Mouse (Mus musculus) liver, embryonic 16.5 days (tissue): ENCODE measurements around the gene Fgd3. TPM values are rescaled to one million over a fixed set of nuclear protein-coding genes. Genes with fewer than 3 reads are reported as not detected.

ENCODE experiments used
- ATAC-seq: fragments of 200-750 bp; cut with Nextera tagmentation; 2 replicates; pipeline ENCODE4 v1.8.0; 2017; ENCODE audit warnings: low read depth, mild to moderate bottlenecking, moderate number of reproducible peaks, moderate library complexity
- H3K27ac ChIP-seq: fragments of 300-500 bp; sonication (generic); 2 replicates; pipeline ENCODE4 v1.5.1; 2014; ENCODE audit warnings: mild to moderate bottlenecking, low read length
- H3K27me3 ChIP-seq: fragments of 300-500 bp; sonication (generic); 2 replicates; pipeline ENCODE4 v1.6.1; 2014; ENCODE audit warnings: low read depth, low read length, mixed read lengths; ENCODE audit not compliant: control insufficient read depth, insufficient read depth
- H3K36me3 ChIP-seq: fragments of 300-500 bp; sonication (generic); 2 replicates; pipeline ENCODE4 v1.6.1; 2014; ENCODE audit warnings: mild to moderate bottlenecking; ENCODE audit not compliant: control insufficient read depth, insufficient read depth
- H3K4me1 ChIP-seq: fragments of 300-500 bp; sonication (generic); 2 replicates; pipeline ENCODE4 v1.6.1; 2014; ENCODE audit warnings: low read depth, low read length, mixed read lengths; ENCODE audit not compliant: control insufficient read depth
- H3K4me2 ChIP-seq: fragments of 300-500 bp; sonication (generic); 2 replicates; pipeline ENCODE4 v1.6.1; 2014; ENCODE audit warnings: low read depth, low read length, mixed read lengths
- H3K4me3 ChIP-seq: fragments of 300-500 bp; sonication (generic); 2 replicates; pipeline ENCODE4 v1.5.1; 2014; ENCODE audit warnings: low read depth, mild to moderate bottlenecking, low read length
- H3K9ac ChIP-seq: fragments of 300-500 bp; sonication (generic); 2 replicates; pipeline ENCODE4 v1.6.1; 2014; ENCODE audit warnings: low read depth, low read length
- H3K9me3 ChIP-seq: fragments of 300-500 bp; sonication (generic); replicated peaks from 2 replicates; pipeline ENCODE4 v1.6.1; 2016; ENCODE audit warnings: low read length; ENCODE audit not compliant: control insufficient read depth
- WGBS: fragments of 180-500 bp; shearing (Covaris S2); extraction: QIAGEN DNeasy Blood & Tissue Kit; methylation state at CpG from one replicate; pipeline ENCODE4 v1.1.7; 2014; ENCODE audit not compliant: insufficient replicate concordance; 5-methylcytosine and 5-hydroxymethylcytosine counted together
- polyA plus RNA-seq: library from polyadenylated mRNA; unstranded; fragments of >200 nt; fragmentation: Nextera tagmentation; extraction: Ambion mirVana; gene quantifications from 2 replicates; pipeline ENCODE4 v1.2.1, GENCODE M21; 2015

The Fgd3 gene
- polyA plus RNA-seq, 1 experiment from 2014 or later = 0.70 TPM

GRCm38 (mm10) chr13:49249634-49250033 lies 70.5 kb downstream of the Fgd3 start:
- Histone ChIP-seq H3K4me3 (no peak overlapping the region), H3K27me3 (peaks cover 21% of the 10 kb centered on the region), H3K4me2 (no peak overlapping the region), H3K4me1 (peaks cover 7% of the 10 kb centered on the region), H3K36me3 (no peaks in the 10 kb centered on the region), H3K9me3 (no peaks in the 10 kb centered on the region), H3K9ac (no peak overlapping the region), H3K27ac (no peak overlapping the region)
- 50% methylated on average over 2 of the region's 2 CpGs for WGBS
- ATAC-seq = no peak

GRCm38 (mm10) chr13:49248923-49249322 lies 71.2 kb downstream of the Fgd3 start:
- Histone ChIP-seq H3K27ac (no peak overlapping the region), H3K4me2 (no peak overlapping the region), H3K4me1 (peaks cover 7% of the 10 kb centered on the region), H3K36me3 (no peaks in the 10 kb centered on the region), H3K27me3 (peaks cover 21% of the 10 kb centered on the region), H3K9me3 (no peaks in the 10 kb centered on the region), H3K9ac (no peak overlapping the region), H3K4me3 (no peak overlapping the region)
- 27% methylated on average over 3 of the region's 3 CpGs for whole genome bisulfite sequencing
- ATAC-seq = no peak

- Histone ChIP-seq H3K9ac (no peak within 1 kb of the TSS), H3K9me3 (no peaks in the 10 kb centered on the region), H3K36me3 (no peaks in the 10 kb centered on the region), H3K27ac (no peak within 1 kb of the TSS), H3K4me3 (peak within 1 kb of the TSS; percentile 51), H3K4me2 (peak within 1 kb of the TSS; percentile 65), H3K4me1 (peaks cover 8% of the 10 kb centered on the region), H3K27me3 (peaks cover 21% of the 10 kb centered on the region)
- ATAC-seq = no peak
- 12% methylated on average over 7 of the region's 8 CpGs for WGBS
Measured at GRCm38 (mm10) chr13:49248467-49248862, 71.6 kb downstream of the Fgd3 start, which contains the start of gene Susd3. TSS of gene Susd3 (minus strand) at chr13:49248706.

GRCm38 (mm10) chr13:49247740-49248466 lies 72.2 kb downstream of the Fgd3 start:
- H3K9ac ChIP-seq = no peak overlapping the region
- H3K27me3 ChIP-seq = peaks cover 21% of the 10 kb centered on the region
- no peaks in the 10 kb centered on the region for H3K36me3 ChIP-seq
- ATAC-seq = peak; percentile 68
- no peak overlapping the region for H3K27ac ChIP-seq
- no peaks in the 10 kb centered on the region for H3K9me3 ChIP-seq
- WGBS = 1% methylated on average over 58 of the region's 58 CpGs
- H3K4me1 ChIP-seq = peaks cover 14% of the 10 kb centered on the region
- H3K4me3 ChIP-seq = peak overlapping the region; percentile 51
- peak overlapping the region; percentile 65 for H3K4me2 ChIP-seq

- Histone ChIP-seq H3K4me1 (peaks cover 18% of the 10 kb centered on the region), H3K36me3 (no peaks in the 10 kb centered on the region), H3K4me2 (peak overlapping the region; percentile 65), H3K4me3 (peak overlapping the region; percentile 51), H3K9me3 (no peaks in the 10 kb centered on the region), H3K27me3 (peaks cover 21% of the 10 kb centered on the region), H3K9ac (no peak overlapping the region), H3K27ac (no peak overlapping the region)
- ATAC-seq = no peak
- 18% methylated on average over 12 of the region's 12 CpGs for WGBS
Measured at GRCm38 (mm10) chr13:49247232-49247739, 72.8 kb downstream of the Fgd3 start.

GRCm38 (mm10) chr13:49246626-49247025 lies 73.5 kb downstream of the Fgd3 start:
- Histone ChIP-seq H3K27me3 (peaks cover 21% of the 10 kb centered on the region), H3K27ac (no peak overlapping the region), H3K4me2 (no peak overlapping the region), H3K36me3 (no peaks in the 10 kb centered on the region), H3K9ac (no peak overlapping the region), H3K4me1 (peaks cover 21% of the 10 kb centered on the region), H3K4me3 (no peak overlapping the region), H3K9me3 (no peaks in the 10 kb centered on the region)
- ATAC-seq = no peak
- 69% methylated on average over 2 of the region's 2 CpGs for WGBS

GRCm38 (mm10) chr13:49246011-49246410 lies 74.1 kb downstream of the Fgd3 start:
- H3K4me1 ChIP-seq = peaks cover 21% of the 10 kb centered on the region
- no peak for ATAC-seq
- no peak overlapping the region for H3K27ac ChIP-seq
- H3K9ac ChIP-seq = no peak overlapping the region
- H3K27me3 ChIP-seq = peaks cover 21% of the 10 kb centered on the region
- H3K4me3 ChIP-seq = no peak overlapping the region
- no peaks in the 10 kb centered on the region for H3K36me3 ChIP-seq
- WGBS = 67% methylated on average over 3 of the region's 3 CpGs
- no peaks in the 10 kb centered on the region for H3K9me3 ChIP-seq
- H3K4me2 ChIP-seq = no peak overlapping the region

- peaks cover 21% of the 10 kb centered on the region for H3K4me1 ChIP-seq
- 57% methylated on average over 4 of the region's 4 CpGs for WGBS
- peaks cover 21% of the 10 kb centered on the region for H3K27me3 ChIP-seq
- H3K9ac ChIP-seq = no peak overlapping the region
- no peak overlapping the region for H3K4me3 ChIP-seq
- no peak for ATAC-seq
- H3K36me3 ChIP-seq = no peaks in the 10 kb centered on the region
- no peaks in the 10 kb centered on the region for H3K9me3 ChIP-seq
- no peak overlapping the region for H3K27ac ChIP-seq
- H3K4me2 ChIP-seq = no peak overlapping the region
Measured at GRCm38 (mm10) chr13:49245251-49245650, 74.9 kb downstream of the Fgd3 start.

- Histone ChIP-seq H3K27me3 (peaks cover 19% of the 10 kb centered on the region), H3K36me3 (no peaks in the 10 kb centered on the region), H3K4me2 (no peak overlapping the region), H3K27ac (peak overlapping the region; percentile 65), H3K9me3 (no peaks in the 10 kb centered on the region), H3K4me3 (no peak overlapping the region), H3K9ac (no peak overlapping the region), H3K4me1 (peaks cover 21% of the 10 kb centered on the region)
- 46% methylated on average over 2 of the region's 2 CpGs for WGBS
- ATAC-seq = no peak
Measured at GRCm38 (mm10) chr13:49243492-49243891, 76.6 kb downstream of the Fgd3 start.
